Mouse (Mus musculus) embryonic facial prominence, embryonic 15.5 days (tissue): ENCODE results near the gene Tmbim6. TPM values are rescaled to one million over a fixed set of nuclear protein-coding genes. Genes with fewer than 3 reads are reported as not detected.
"Not testable (repeated sequence)": the region's sequence is repeated elsewhere in the genome, so short reads cannot be mapped to it uniquely, and the experiment has no call there.

Source experiments
- ATAC-seq: fragments of 200-750 bp; cut with Nextera tagmentation; 2 replicates; pipeline ENCODE4 v1.8.0; 2017; ENCODE audit warnings: low read depth, moderate TSS enrichment; ENCODE audit not compliant: insufficient number of reproducible peaks, low FRiP score, low TSS enrichment
- H3K27ac ChIP-seq: fragments of 300-500 bp; sonication (generic); replicated peaks from 2 replicates; pipeline ENCODE4 v1.5.1; 2015; ENCODE audit warnings: mild to moderate bottlenecking, inconsistent platforms
- H3K27me3 ChIP-seq: fragments of 300-500 bp; sonication (generic); 2 replicates; pipeline ENCODE4 v1.6.1; 2015; ENCODE audit warnings: inconsistent platforms
- H3K36me3 ChIP-seq: fragments of 300-500 bp; sonication (generic); 2 replicates; pipeline ENCODE4 v1.6.1; 2015; ENCODE audit warnings: mild to moderate bottlenecking, inconsistent platforms
- H3K4me1 ChIP-seq: fragments of 300-500 bp; sonication (generic); 2 replicates; pipeline ENCODE4 v1.6.1; 2015; ENCODE audit warnings: inconsistent platforms
- H3K4me2 ChIP-seq: fragments of 300-500 bp; sonication (generic); replicated peaks from 2 replicates; pipeline ENCODE4 v1.6.1; 2015; ENCODE audit warnings: mild to moderate bottlenecking, inconsistent platforms
- H3K4me3 ChIP-seq: fragments of 300-500 bp; sonication (generic); replicated peaks from 2 replicates; pipeline ENCODE4 v1.5.1; 2015; ENCODE audit warnings: mild to moderate bottlenecking, inconsistent platforms
- H3K9ac ChIP-seq: fragments of 300-500 bp; sonication (generic); 2 replicates; pipeline ENCODE4 v1.6.1; 2015; ENCODE audit warnings: inconsistent platforms
- H3K9me3 ChIP-seq: fragments of 300-500 bp; sonication (generic); replicated peaks from 2 replicates; pipeline ENCODE4 v1.6.1; 2016; ENCODE audit warnings: inconsistent platforms
- WGBS: fragments of 180-500 bp; shearing (Covaris S2); methylation state at CpG from one replicate; pipeline ENCODE4 v1.1.7; 2015; 5-methylcytosine and 5-hydroxymethylcytosine counted together
- polyA plus RNA-seq: library from polyadenylated mRNA; unstranded; fragments of >200 nt; fragmentation: Nextera tagmentation; extraction: Ambion mirVana; gene quantifications from 2 replicates; pipeline ENCODE4 v1.2.1, GENCODE M21; 2015

Gene Tmbim6
- polyA plus RNA-seq, 1 experiment from 2014 or later = 362 TPM

- peak overlapping the region; percentile 62 for H3K4me2 ChIP-seq
- WGBS = 25% methylated on average over 4 of the region's 4 CpGs
- H3K4me1 ChIP-seq = peaks cover 31% of the 10 kb centered on the region
- H3K27ac ChIP-seq = peak overlapping the region; percentile 94; the same call in 1 of the 2 replicates
- peak overlapping the region; percentile 77 for H3K9ac ChIP-seq
- no peak for ATAC-seq
- H3K9me3 ChIP-seq = no peaks in the 10 kb centered on the region
- no peaks in the 10 kb centered on the region for H3K27me3 ChIP-seq
- H3K36me3 ChIP-seq = no peaks in the 10 kb centered on the region
- peak overlapping the region; percentile 82 for H3K4me3 ChIP-seq
Observed at GRCm38 (mm10) chr15:99368583-99369266, 24.0 kb upstream of the Tmbim6 start.

GRCm38 (mm10) chr15:99369391-99370171 is 23.1 kb upstream of the Tmbim6 start:
- H3K4me3 ChIP-seq = peak overlapping the region; percentile 82
- H3K27ac ChIP-seq = peak overlapping the region; percentile 94
- H3K9me3 ChIP-seq = no peaks in the 10 kb centered on the region
- peaks cover 24% of the 10 kb centered on the region for H3K4me1 ChIP-seq
- no peaks in the 10 kb centered on the region for H3K27me3 ChIP-seq
- WGBS = 1% methylated on average over 39 of the region's 39 CpGs
- peak; percentile 47 for ATAC-seq
- peak overlapping the region; percentile 77 for H3K9ac ChIP-seq
- peak overlapping the region; percentile 62 for H3K4me2 ChIP-seq
- no peaks in the 10 kb centered on the region for H3K36me3 ChIP-seq

- no peaks in the 10 kb centered on the region for H3K36me3 ChIP-seq
- ATAC-seq = peak; percentile 96
- WGBS = under 1% methylated on average over 36 of the region's 48 CpGs
- peaks cover 18% of the 10 kb centered on the region for H3K4me1 ChIP-seq
- H3K9me3 ChIP-seq = no peaks in the 10 kb centered on the region
- H3K9ac ChIP-seq = peak within 1 kb of the TSS; percentile 77
- peak within 1 kb of the TSS; percentile 82 for H3K4me3 ChIP-seq
- no peaks in the 10 kb centered on the region for H3K27me3 ChIP-seq
- peak within 1 kb of the TSS; percentile 62 for H3K4me2 ChIP-seq
- H3K27ac ChIP-seq = peak within 1 kb of the TSS; percentile 94
Observed at GRCm38 (mm10) chr15:99370259-99370691, 22.4 kb upstream of the Tmbim6 start, which contains the start of gene Fmnl3. Gene Fmnl3 (minus strand): TSS chr15:99370482.

GRCm38 (mm10) chr15:99371526-99372340 is 20.9 kb upstream of the Tmbim6 start:
- WGBS = 82% methylated on average over 7 of the region's 7 CpGs
- H3K4me2 ChIP-seq = no peak overlapping the region
- no peaks in the 10 kb centered on the region for H3K36me3 ChIP-seq
- no peak for ATAC-seq
- H3K9me3 ChIP-seq = no peaks in the 10 kb centered on the region
- peaks cover 18% of the 10 kb centered on the region for H3K4me1 ChIP-seq
- no peak overlapping the region for H3K9ac ChIP-seq
- H3K27me3 ChIP-seq = no peaks in the 10 kb centered on the region
- H3K4me3 ChIP-seq = no peak overlapping the region
- no peak overlapping the region for H3K27ac ChIP-seq

GRCm38 (mm10) chr15:99372761-99373160 is 19.9 kb upstream of the Tmbim6 start:
- H3K9ac ChIP-seq = no peak overlapping the region
- no peak overlapping the region for H3K4me2 ChIP-seq
- no peak overlapping the region for H3K27ac ChIP-seq
- 83% methylated on average over 9 of the region's 9 CpGs for WGBS
- H3K36me3 ChIP-seq = no peaks in the 10 kb centered on the region
- H3K9me3 ChIP-seq = no peaks in the 10 kb centered on the region
- no peak for ATAC-seq
- H3K4me3 ChIP-seq = no peak overlapping the region
- H3K27me3 ChIP-seq = no peaks in the 10 kb centered on the region
- peaks cover 18% of the 10 kb centered on the region for H3K4me1 ChIP-seq

GRCm38 (mm10) chr15:99375036-99375435 is 17.6 kb upstream of the Tmbim6 start:
- Histone ChIP-seq H3K4me3 (no peak overlapping the region), H3K9ac (no peak overlapping the region), H3K9me3 (no peaks in the 10 kb centered on the region), H3K27me3 (no peaks in the 10 kb centered on the region), H3K4me2 (no peak overlapping the region), H3K27ac (no peak overlapping the region), H3K36me3 (no peaks in the 10 kb centered on the region), H3K4me1 (no peaks in the 10 kb centered on the region)
- no peak for ATAC-seq
- 92% methylated on average over 5 of the region's 5 CpGs for WGBS

- ATAC-seq = no peak
- WGBS = 81% methylated on average over 3 of the region's 3 CpGs
- H3K4me1 ChIP-seq = no peaks in the 10 kb centered on the region
- no peak overlapping the region for H3K4me3 ChIP-seq
- H3K4me2 ChIP-seq = no peak overlapping the region
- no peak overlapping the region for H3K27ac ChIP-seq
- H3K36me3 ChIP-seq = no peaks in the 10 kb centered on the region
- no peak overlapping the region for H3K9ac ChIP-seq
- no peaks in the 10 kb centered on the region for H3K27me3 ChIP-seq
- no peaks in the 10 kb centered on the region for H3K9me3 ChIP-seq
Observed at GRCm38 (mm10) chr15:99375581-99375980, 17.1 kb upstream of the Tmbim6 start.

- Histone ChIP-seq H3K9me3 (no peaks in the 10 kb centered on the region), H3K27me3 (no peaks in the 10 kb centered on the region), H3K4me2 (no peak overlapping the region), H3K4me3 (no peak overlapping the region), H3K9ac (no peak overlapping the region), H3K4me1 (no peaks in the 10 kb centered on the region), H3K36me3 (no peaks in the 10 kb centered on the region), H3K27ac (no peak overlapping the region)
- no peak for ATAC-seq
- WGBS = 84% methylated on average over 5 of the region's 5 CpGs
Observed at GRCm38 (mm10) chr15:99376240-99376639, 16.4 kb upstream of the Tmbim6 start.

- ATAC-seq = no peak; the same call in 1 of the 2 replicates
- H3K9ac ChIP-seq = no peak overlapping the region
- no peak overlapping the region for H3K4me3 ChIP-seq
- H3K4me2 ChIP-seq = no peak overlapping the region
- H3K9me3 ChIP-seq = no peaks in the 10 kb centered on the region
- no peaks in the 10 kb centered on the region for H3K36me3 ChIP-seq
- H3K27ac ChIP-seq = no peak overlapping the region
- H3K4me1 ChIP-seq = peaks cover 3% of the 10 kb centered on the region; the same call in 1 of the 2 replicates
- no peaks in the 10 kb centered on the region for H3K27me3 ChIP-seq
Observed at GRCm38 (mm10) chr15:99382893-99383292, 9.8 kb upstream of the Tmbim6 start.

GRCm38 (mm10) chr15:99384071-99384470 is 8.6 kb upstream of the Tmbim6 start:
- no peaks in the 10 kb centered on the region for H3K36me3 ChIP-seq
- H3K4me3 ChIP-seq = no peak overlapping the region
- H3K4me1 ChIP-seq = peaks cover 3% of the 10 kb centered on the region; the same call in 1 of the 2 replicates
- no peak overlapping the region for H3K9ac ChIP-seq
- H3K4me2 ChIP-seq = no peak overlapping the region
- no peaks in the 10 kb centered on the region for H3K27me3 ChIP-seq
- WGBS = 24% methylated on average over 6 of the region's 6 CpGs
- peak overlapping the region; percentile 29 for H3K27ac ChIP-seq
- H3K9me3 ChIP-seq = no peaks in the 10 kb centered on the region
- no peak for ATAC-seq

GRCm38 (mm10) chr15:99386110-99386509 is 6.6 kb upstream of the Tmbim6 start:
- H3K9me3 ChIP-seq, H3K4me1 ChIP-seq, H3K27me3 ChIP-seq, H3K4me3 ChIP-seq, ATAC-seq, H3K27ac ChIP-seq, H3K36me3 ChIP-seq, H3K9ac ChIP-seq, H3K4me2 ChIP-seq: not testable (repeated sequence)
- WGBS = 69% methylated on average over 3 of the region's 3 CpGs
